ENCODE assay signal across 4 mouse cellular contexts in the genomic region with DNA sequence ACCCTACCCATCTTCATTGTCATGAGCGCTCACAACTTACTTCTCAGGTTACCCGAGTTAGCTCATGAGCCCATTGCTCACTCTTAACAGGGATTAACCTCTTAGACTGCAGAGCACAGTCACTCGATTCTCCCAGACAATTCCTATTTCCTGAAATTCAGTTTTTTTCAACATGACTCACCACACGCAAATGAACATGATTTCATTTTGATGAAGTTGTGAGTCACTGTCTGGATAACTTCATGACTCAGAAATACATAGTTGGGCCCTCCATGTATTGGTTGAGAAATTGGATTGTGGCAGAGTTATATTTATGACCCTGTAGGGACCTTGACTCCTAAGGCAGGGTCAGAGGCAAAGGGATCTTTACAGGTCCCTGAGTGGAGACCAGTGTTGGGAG.
"Had no signal": no experiment of that assay in that cellular context is flagged by ENCODE, and none has a peak within 500 bp of the region (broad histone marks: within the 10 kb centered on the region; RNA-seq: fewer than 3 reads in every experiment).

No protein-coding gene starts in this region.

- DNase-seq: kidney, postnatal 36 days; lung, adult 2 months; lung, postnatal 14 days; thymus, postnatal 4 days had no signal
